26 mouse cellular contexts compared by ENCODE assay signal in the genomic region with DNA sequence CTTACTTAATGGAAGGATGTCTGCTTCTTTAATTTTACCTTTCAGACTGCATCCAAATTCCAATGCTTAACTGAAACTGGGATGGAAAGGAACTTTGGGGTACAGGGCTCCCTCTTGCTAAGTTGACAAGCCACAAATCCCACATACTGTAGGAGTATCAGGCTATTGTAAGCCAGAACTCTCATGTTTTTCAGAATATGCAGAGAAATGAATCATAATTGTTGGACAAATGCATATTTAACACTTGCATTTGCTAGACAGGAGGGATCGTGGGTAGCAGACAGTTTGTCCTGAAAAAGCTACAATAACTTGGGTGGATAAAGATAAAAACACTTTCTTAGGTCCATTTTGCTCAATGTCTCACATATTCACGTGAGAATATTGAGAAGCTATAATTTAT. TPM values are rescaled to one million over a fixed set of nuclear protein-coding genes. Genes with fewer than 3 reads are reported as not detected.
"Had no signal": no experiment of that assay in that cellular context is flagged by ENCODE, and none has a peak within 500 bp of the region (broad histone marks: within the 10 kb centered on the region; RNA-seq: fewer than 3 reads in every experiment).

No protein-coding gene starts in this region.

- H3K9ac ChIP-seq: forebrain, postnatal 0 days; heart, embryonic 13.5 days; heart, embryonic 15.5 days; hindbrain, embryonic 13.5 days; hindbrain, embryonic 15.5 days; limb, embryonic 12.5 days; liver, embryonic 13.5 days had no signal

- DNase-seq: forebrain, postnatal 0 days; gastrocnemius, postnatal 14 days; gastrocnemius, postnatal 36 days; heart, adult 2 months; heart, postnatal 14 days; heart, postnatal 36 days; kidney, adult 18-20 months; kidney, adult 8-10 months; kidney, postnatal 10 days; kidney, postnatal 25 days; kidney, postnatal 4 days; layer of hippocampus, adult 9-11 months; liver; liver, embryonic 13.5 days had no signal

- H3K4me2 ChIP-seq: heart, embryonic 11.5 days; heart, embryonic 13.5 days; heart, embryonic 15.5 days; hindbrain, embryonic 13.5 days; hindbrain, embryonic 15.5 days; limb, embryonic 12.5 days; liver, embryonic 11.5 days; liver, embryonic 13.5 days had no signal

- H3K36me3 ChIP-seq: heart, embryonic 13.5 days; heart, embryonic 15.5 days; hindbrain, embryonic 13.5 days; hindbrain, embryonic 15.5 days; limb, embryonic 10.5 days; limb, embryonic 12.5 days; liver, embryonic 13.5 days had no signal

- H3K9me3 ChIP-seq: heart, embryonic 13.5 days; heart, embryonic 15.5 days; hindbrain, embryonic 13.5 days; hindbrain, embryonic 15.5 days; limb, embryonic 10.5 days; limb, embryonic 12.5 days; liver, embryonic 13.5 days had no signal

- H3K4me1 ChIP-seq: heart, embryonic 13.5 days; heart, embryonic 15.5 days; hindbrain, embryonic 13.5 days; hindbrain, embryonic 15.5 days; limb, embryonic 10.5 days; limb, embryonic 12.5 days; liver, embryonic 13.5 days had no signal

- H3K4me3 ChIP-seq: heart, adult 2 months; heart, embryonic 13.5 days; heart, embryonic 15.5 days; hindbrain, embryonic 13.5 days; hindbrain, embryonic 15.5 days; limb, embryonic 10.5 days; limb, embryonic 12.5 days; liver, embryonic 13.5 days had no signal

- H3K27me3 ChIP-seq: heart, embryonic 13.5 days; heart, embryonic 15.5 days; hindbrain, embryonic 13.5 days; hindbrain, embryonic 15.5 days; limb, embryonic 12.5 days; liver, embryonic 13.5 days had no signal

- ATAC-seq: forebrain, postnatal 0 days; hindbrain, postnatal 0 days; intestine, postnatal 0 days had no signal

- H3K27ac ChIP-seq: heart, adult 2 months; heart, embryonic 13.5 days; heart, embryonic 15.5 days; hindbrain, embryonic 13.5 days; hindbrain, embryonic 15.5 days; hindbrain, postnatal 0 days; limb, embryonic 10.5 days; limb, embryonic 12.5 days; liver, embryonic 13.5 days had no signal

RNA-seq across cellular contexts. Expression of a gene that starts 37.7 kb away (rescaled TPM):
- total RNA-seq: hematopoietic stem cell, adult 5-6 weeks had no signal
- polyA plus RNA-seq: heart, postnatal 0 days had no signal
